Mouse (Mus musculus) yolk sac, embryonic 10.5 days (tissue): Measurements from ENCODE around the gene Pnkd.
A peak's percentile ranks its signal among the peaks of the same experiment; 100 is the strongest.
"Not testable (repeated sequence)": the region's sequence is repeated elsewhere in the genome, so short reads cannot be mapped to it uniquely, and the experiment has no call there.

Experiments used
- DNase-seq: peaks from one replicate; pipeline ENCODE4 v3.0.0-alpha.2; 2017; ENCODE audit warnings: low spot score

The Pnkd gene

GRCm38 (mm10) chr1:74297269-74297668, 12.5 kb downstream of the Pnkd start:
- no peak for DNase-seq

GRCm38 (mm10) chr1:74298157-74298750, 13.5 kb downstream of the Pnkd start:
- DNase-seq: no peak

- DNase-seq: no peak
Measured at GRCm38 (mm10) chr1:74298996-74299395, 14.3 kb downstream of the Pnkd start.

- DNase-seq: no peak
Measured at GRCm38 (mm10) chr1:74300347-74301110, 15.8 kb downstream of the Pnkd start.

GRCm38 (mm10) chr1:74302229-74302628, 17.5 kb downstream of the Pnkd start:
- DNase-seq: no peak

- DNase-seq: no peak
Measured at GRCm38 (mm10) chr1:74302835-74303234, 18.1 kb downstream of the Pnkd start.

- peak; percentile 85 for DNase-seq
Measured at GRCm38 (mm10) chr1:74303509-74304338, 19.0 kb downstream of the Pnkd start.

- DNase-seq: no peak
Measured at GRCm38 (mm10) chr1:74304339-74304790, 19.6 kb downstream of the Pnkd start.

- no peak for DNase-seq
Measured at GRCm38 (mm10) chr1:74304946-74305345, 20.2 kb downstream of the Pnkd start.

GRCm38 (mm10) chr1:74305522-74305921, 20.8 kb downstream of the Pnkd start, which contains the start of gene Tmbim1:
Tmbim1 (minus strand) TSS chr1:74305622.
- DNase-seq: no peak

GRCm38 (mm10) chr1:74307146-74307545, 22.4 kb downstream of the Pnkd start:
- peak; percentile 78 for DNase-seq

- no peak for DNase-seq
Measured at GRCm38 (mm10) chr1:74308001-74308964, 23.6 kb downstream of the Pnkd start.

- DNase-seq: peak; percentile 66
Measured at GRCm38 (mm10) chr1:74309767-74310166, 25.0 kb downstream of the Pnkd start.

GRCm38 (mm10) chr1:74313049-74313692, 28.4 kb downstream of the Pnkd start:
- peak; percentile 76 for DNase-seq

- DNase-seq: no peak
Measured at GRCm38 (mm10) chr1:74314796-74315195, 30.1 kb downstream of the Pnkd start.

GRCm38 (mm10) chr1:74316114-74316827, 31.5 kb downstream of the Pnkd start:
- no peak for DNase-seq

- DNase-seq: no peak
Measured at GRCm38 (mm10) chr1:74318711-74319110, 34.0 kb downstream of the Pnkd start.

- no peak for DNase-seq
Measured at GRCm38 (mm10) chr1:74321396-74321795, 36.7 kb downstream of the Pnkd start.

GRCm38 (mm10) chr1:74326916-74327315, 42.2 kb downstream of the Pnkd start:
- DNase-seq: not testable (repeated sequence)

- DNase-seq: no peak
Measured at GRCm38 (mm10) chr1:74329899-74330431, 45.2 kb downstream of the Pnkd start.
